Mouse (Mus musculus) ES-CJ7 (cell line): ENCODE data around the gene Oscar.
A peak's percentile ranks its signal among the peaks of the same experiment; 100 is the strongest.

Source experiments
- DNase-seq: peaks from one replicate; pipeline ENCODE4 v3.0.0; 2011; ENCODE audit warnings: low read depth, low spot score

Gene Oscar

DNA sequence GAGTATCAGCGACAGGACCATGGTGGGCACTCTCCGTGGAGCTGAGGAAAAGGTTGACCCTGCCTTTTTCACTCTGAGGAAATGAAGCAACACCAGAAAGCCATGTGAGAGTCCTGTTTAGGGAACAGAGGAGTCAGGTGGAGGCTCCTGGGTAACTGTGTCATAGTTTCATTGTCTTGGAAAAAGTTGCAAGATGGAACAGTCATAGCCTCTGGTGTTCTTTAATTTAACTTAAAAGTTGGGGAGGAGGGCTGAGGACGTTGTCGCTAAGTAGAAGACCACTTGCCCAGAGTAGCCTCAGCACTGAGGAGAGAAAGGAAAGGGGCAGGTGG, at the start of gene Oscar:
Gene Oscar, minus strand, starts transcription at position 101 of the 332 bp plus-strand sequence.
- no peak for DNase-seq

DNA sequence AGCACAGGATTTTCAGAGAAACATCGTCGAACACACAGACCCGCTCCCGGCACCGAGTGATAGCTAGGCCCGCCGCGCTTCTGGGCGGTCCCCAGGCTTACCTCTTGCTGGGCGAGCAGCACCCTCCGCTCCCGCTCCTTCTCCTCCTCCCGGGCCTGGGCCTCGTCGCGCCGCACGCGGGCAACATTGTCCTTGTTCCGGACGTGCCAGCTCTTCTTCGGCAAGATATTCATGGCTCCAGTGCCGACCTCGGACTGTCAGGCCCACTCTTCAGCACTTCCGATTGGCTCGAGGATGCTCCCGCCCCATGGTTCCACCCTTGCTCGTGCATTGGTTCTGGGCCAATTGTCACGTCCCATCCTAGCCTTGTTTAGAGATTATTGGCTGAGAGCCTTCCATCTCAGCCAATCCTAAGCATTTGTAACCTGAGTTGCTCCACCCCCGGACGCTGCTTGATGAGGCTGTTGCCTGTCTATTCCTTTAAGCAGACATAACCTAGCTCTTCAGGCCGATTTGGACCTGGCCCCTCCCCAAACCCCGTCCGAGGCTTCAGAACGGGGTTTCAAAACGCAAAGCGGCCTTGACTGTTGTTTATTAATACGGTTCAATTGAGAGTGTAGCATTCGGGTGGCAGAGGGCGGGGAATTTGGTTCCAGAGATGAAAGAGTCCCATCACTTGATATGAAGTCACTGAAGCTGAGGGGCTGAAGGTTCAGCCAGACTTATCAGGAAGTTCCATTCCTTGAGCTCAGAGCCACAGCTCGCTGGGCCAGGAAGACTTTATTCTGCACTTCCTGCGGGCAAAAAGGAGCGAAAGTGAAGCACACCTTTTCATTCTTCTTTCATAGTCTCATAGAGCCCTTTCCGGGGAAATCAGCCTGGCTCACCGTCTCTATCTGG, 49.5 kb upstream of the Oscar start, which contains the start of gene Leng1:
Gene Leng1, minus strand, starts transcription at position 626 of the 900 bp plus-strand sequence.
- peak; percentile 97 for DNase-seq

GRCm38 (mm10) chr7:3664524-3665214, 48.7 kb upstream of the Oscar start:
- DNase-seq = no peak

DNA sequence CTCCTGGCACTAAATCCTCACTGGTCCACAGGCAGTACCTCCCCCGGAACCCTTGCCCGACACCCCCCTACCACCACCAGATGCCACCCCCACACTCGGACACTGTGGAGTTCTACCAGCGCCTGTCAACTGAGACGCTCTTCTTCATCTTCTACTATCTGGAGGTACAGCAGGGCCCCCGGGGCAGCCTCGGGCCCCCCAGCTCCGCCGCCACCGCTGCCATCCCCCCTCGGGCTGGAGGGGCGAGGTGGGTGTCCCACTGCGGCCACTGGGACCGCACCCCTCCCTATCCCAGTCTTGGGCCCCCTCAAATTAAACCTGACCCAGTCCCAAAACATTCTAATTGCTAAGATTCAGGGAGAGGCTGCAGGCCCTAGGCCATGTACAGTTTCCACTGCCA, 42.6 kb upstream of the Oscar start:
- no peak for DNase-seq

DNA sequence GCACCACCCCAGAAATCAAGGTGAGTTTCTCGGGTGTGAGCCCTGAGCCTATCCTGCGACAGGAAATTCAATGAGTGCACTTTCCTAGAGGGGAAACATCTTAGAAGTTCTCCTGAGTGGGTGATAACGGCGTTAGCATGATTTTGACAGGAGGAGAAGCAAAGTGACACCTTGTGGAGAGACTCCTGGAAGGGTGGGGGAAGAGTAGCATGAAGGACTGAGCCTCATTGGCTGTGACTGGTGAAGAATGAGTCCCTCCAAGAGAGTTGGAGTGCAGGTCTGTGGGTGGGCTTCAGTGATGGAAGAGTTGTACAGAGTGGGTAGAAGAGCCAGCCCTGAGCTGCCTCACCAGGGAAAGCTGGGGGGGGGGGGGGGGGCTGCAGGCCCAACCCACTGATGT, 41.0 kb upstream of the Oscar start:
- no peak for DNase-seq

DNA sequence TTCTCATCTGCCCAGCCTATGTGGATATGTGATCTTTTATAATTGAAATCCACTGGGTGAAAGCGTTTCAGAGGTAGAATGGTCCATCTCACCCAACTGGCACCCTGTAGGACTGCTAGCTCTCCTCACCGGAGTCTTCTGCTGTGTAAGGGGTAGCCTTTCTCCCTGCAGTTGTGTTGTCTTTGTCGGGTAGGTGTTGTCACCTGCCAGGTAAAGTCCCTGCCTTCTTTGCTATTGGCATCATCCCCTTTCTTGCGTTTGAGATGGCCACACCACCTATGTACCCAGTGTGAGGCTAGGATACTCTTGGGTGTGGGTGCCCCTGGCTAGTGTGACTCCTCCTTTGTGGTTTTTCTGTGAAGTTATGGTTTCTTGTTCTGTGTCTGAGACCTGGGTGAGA, 30.7 kb upstream of the Oscar start:
- DNase-seq = no peak

DNA sequence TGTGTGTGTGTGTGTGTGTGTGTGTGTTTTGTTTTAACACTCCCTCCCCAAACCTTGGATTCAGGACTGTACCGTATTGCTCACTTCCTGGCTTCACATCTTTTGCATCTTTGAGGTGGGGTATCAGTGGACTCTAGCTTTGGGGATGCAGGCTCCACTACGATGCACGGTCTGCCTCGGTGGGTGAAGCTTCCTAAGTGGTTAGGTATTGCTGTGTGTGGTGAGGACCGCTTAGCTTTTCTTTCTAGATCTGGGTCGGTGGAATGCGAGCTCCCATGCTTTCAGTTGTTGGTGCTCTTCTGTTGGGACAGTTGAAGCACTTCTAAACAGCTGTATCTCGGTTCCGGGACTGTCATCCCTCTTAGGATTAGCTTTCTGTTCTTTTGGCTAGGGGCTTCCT, 30.2 kb upstream of the Oscar start:
- DNase-seq = no peak

DNA sequence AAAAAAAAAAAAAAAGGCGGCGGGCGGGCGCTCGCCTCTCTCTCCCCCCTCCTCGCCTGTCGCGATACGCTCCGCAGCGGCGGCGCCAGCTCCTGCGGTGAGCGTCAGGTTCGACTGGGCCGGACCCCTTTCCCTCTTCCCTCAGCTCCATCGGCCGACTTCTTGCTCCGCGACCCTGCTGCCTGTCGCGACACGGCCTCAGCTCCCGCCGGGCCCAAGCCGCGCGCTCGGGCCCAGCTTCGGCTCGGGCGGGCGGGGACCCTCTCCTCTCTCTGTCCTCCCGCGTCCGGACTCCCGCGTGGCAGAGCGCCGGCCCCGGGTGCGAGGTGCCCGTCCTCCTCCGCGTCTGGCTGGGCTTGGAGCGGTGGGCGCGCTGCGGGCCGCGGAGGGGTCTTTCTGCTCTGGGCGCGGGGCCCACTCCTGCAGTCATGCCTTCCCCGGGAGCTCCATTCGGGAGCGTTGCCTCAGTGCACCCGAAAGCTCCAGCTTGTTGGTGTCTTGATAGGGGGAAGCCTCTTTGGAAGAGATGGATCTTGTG, 29.6 kb upstream of the Oscar start:
- no peak for DNase-seq

DNA sequence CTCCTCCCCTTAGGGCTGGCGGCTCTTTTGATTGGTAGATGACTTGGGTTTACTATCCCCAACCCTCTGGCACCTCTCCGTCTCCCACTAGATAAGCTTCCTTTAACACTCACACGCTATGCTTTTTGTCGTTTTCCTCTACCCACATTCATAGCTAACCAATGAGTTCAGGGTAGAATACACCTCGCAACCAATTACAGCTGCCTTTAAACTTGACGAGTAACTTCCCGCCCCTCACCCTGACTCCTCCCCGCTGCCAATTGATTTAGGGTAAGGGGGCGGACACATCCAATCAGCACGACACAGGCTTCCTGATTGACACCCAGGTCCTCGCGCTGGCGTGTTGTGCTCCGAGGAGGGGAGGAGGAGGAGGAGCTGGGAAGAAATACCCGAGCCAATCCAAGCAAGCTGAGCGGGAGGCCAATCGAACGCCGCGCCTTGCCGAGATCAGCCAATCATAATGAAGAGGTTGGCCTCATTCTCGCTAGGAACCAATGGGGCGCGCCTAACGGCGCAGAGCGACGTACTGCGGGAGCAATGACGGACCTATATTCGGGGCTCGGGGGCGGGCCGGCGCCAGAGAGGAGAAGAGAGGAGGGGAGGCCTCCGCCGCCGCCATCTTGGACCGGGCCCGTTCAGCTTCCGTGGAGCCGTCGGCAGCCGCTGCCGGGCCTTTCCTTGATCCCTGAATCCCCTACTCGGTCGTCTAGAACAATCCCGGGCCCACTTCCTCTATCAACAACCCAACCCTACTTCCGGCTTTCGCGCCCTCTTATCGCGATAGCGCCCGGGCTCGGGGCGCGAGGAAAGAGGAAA, 28.9 kb upstream of the Oscar start, which contains the start of gene Cnot3:
Gene Cnot3, plus strand, starts transcription at position 597 of the 816 bp plus-strand sequence.
- peak; percentile 99 for DNase-seq

GRCm38 (mm10) chr7:3644348-3644671, 28.4 kb upstream of the Oscar start:
- peak; percentile 29 for DNase-seq

- DNase-seq = no peak
These were observed 27.9 kb upstream of the Oscar start for GRCm38 (mm10) chr7:3643843-3644242.

DNA sequence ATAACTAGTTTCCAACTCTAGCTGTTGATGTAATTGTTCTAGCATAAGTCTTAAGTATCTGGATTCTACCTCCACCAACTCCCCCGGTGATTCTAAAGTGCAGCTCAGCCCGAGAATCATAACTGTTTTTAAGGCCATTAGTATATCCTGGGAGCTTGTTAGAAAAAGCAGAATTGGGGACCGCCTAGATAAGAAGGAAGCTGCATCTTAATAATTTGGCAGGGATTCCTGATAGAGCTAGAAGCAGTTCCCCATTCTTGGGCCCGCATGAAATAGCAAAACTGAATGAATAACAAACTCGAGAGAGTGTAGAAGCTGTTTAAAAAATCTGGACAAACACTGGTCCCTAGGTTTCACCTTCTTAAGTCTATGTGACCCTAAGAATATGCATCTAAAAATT, 27.5 kb upstream of the Oscar start:
- no peak for DNase-seq

DNA sequence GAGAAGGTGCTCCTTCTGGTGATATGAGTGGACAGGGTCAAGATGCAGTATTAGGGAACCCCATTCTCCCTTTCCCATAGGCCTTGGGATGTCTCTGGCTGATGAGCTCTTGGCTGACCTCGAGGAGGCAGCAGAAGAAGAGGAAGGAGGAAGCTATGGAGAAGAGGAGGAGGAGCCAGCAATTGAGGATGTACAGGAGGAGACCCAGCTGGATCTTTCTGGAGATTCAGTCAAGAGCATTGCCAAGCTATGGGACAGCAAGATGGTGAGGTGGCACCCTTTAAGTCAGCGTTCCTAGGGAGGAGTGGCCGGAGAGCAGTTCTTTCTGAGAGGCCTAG, 14.5 kb upstream of the Oscar start:
- no peak for DNase-seq

GRCm38 (mm10) chr7:3629543-3630477, 13.9 kb upstream of the Oscar start, which contains the start of the genes Tfpt and Prpf31:
Gene Tfpt (minus strand): TSS chr7:3629929.
Gene Prpf31 (plus strand): TSS chr7:3629985.
- DNase-seq = peak; percentile 97

- DNase-seq = no peak
These were observed 13.1 kb upstream of the Oscar start for GRCm38 (mm10) chr7:3629030-3629429.

GRCm38 (mm10) chr7:3617242-3617995, 1.5 kb upstream of the Oscar start, which contains the start of gene Ndufa3:
Gene Ndufa3 (plus strand): TSS chr7:3617373.
- DNase-seq = peak; percentile 97

DNA sequence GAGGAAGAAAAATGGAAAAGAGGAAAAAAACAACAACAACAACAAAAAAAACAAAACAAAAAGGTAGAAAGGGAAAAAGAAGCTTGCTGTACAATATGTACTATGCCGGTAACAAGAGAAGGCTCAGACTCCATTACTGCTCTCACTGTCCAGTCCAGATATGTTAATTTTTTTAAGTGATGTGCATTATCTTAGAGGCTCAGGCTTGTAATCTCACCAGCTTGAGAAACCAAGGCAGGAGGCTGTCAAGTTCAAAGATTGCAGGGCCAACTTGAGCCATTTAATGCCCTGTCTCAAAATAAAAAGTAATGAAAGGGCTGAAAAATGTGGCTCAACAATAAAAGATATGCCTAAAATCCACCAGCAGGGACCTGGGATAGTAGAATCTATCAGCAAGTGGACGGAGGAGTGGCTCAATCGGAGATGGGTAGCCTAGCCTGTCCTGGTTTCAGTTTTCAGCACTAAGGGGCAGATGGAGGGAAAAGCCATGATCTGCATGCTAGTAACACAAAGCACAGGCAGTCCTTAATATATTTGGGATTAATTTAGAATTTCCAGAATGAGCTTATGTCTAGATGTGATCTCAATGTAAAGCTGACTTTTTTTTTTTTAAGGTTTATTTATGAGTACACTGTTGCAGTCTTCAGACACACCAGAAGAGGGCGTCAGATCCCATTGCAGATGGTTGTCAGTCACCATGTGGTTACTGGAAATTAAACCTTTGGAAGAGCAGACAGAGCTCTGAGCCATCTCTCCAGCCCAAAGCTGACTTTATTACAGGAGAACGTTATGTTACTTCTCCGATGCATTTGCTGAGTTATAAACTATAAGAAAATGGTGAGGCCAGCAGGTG, 658 bp upstream of the Oscar start:
- DNase-seq = no peak

GRCm38 (mm10) chr7:3614021-3614420, 1.9 kb downstream of the Oscar start:
- DNase-seq = no peak

- peak; percentile 26 for DNase-seq
These were observed 5.0 kb downstream of the Oscar start for GRCm38 (mm10) chr7:3611006-3611405.
